Mouse (Mus musculus) thymus, adult 18-20 months (tissue): ENCODE results near the gene Tex52.

Source experiments
- DNase-seq, 2 experiments: peaks; one replicate each; pipeline ENCODE4 v3.0.0; 2022; ENCODE audit warnings: mixed read lengths in 2 of 2

The Tex52 gene

GRCm38 (mm10) chr6:128432356-128432915 is 57.2 kb downstream of the Tex52 start:
- DNase-seq = no peak

DNA sequence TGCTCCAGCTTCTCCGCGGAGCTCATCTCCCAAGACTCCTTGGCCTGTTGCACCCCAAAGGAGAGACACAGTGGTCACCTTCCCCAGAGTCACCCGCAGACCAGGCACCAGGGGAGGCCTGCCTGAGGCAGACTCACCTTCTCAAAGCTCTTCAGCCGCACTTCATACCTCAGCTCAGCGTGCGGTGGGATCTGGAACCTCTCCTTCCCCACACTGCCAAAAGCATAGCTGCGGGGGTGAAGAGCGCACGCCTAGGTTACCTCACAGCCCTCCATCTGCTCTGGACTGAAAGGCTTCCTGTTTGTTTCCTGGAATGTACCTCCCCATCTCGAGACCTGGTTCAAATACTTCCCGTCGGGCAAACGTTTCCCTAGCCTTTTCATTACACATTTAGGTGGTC is 58.3 kb downstream of the Tex52 start:
- no peak for DNase-seq
